Mouse (Mus musculus): ENCODE measurements around the gene Asf1b. TPM values are rescaled to one million over a fixed set of nuclear protein-coding genes. Genes with fewer than 3 reads are reported as not detected.

Asf1b gene
- polyA plus RNA-seq, 1 experiment = 29.3 TPM

DNA sequence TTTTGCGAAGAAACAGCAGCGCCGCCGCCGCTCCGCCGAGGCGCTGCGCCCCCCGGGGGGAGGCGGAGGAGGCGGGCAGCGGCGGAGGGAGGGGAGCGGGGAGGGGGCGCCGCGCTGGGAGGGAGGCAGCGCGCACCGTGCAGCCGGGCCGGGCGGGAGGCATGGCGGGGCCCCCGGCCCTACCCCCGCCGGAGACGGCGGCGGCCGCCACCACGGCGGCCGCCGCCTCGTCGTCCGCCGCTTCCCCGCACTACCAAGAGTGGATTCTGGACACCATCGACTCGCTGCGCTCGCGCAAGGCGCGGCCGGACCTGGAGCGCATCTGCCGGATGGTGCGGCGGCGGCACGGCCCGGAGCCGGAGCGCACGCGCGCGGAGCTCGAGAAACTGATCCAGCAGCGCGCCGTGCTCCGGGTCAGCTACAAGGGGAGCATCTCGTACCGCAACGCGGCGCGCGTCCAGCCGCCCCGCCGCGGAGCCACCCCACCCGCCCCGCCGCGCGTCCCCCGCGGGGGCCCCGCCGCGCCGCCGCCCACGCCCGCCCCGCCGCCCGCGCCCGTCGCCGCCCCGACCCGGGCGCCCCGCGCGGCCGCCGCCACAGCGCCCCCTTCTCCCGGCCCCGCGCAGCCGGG is 42.3 kb downstream of the Asf1b start, which contains the start of gene Samd1:
Samd1 (plus strand) TSS at position 162 of the 631 bp plus-strand sequence.
- TF ChIP-seq POLR2A (IDR thresholded peaks at IDR 0.05; ENCODE audit: insufficient read depth, low read length) (no peak), EP300 (IDR thresholded peaks at IDR 0.05; ENCODE audit: insufficient read depth, low read depth, low read length) (no peak), CTCF (IDR thresholded peaks at IDR 0.05; ENCODE audit: low read depth, low read length) (no peak)
- Histone ChIP-seq H3K4me1 (ENCODE audit: control insufficient read depth, insufficient read depth, low read length) (peaks cover 7% of the 10 kb centered on the region), H3K9ac (ENCODE audit: low read depth, poor library complexity, severe bottlenecking) (peak within 1 kb of the TSS; percentile 99), H3K9me3 (replicated peaks; ENCODE audit: control insufficient read depth, insufficient read depth, low read length, poor library complexity, severe bottlenecking) (no peaks in the 10 kb centered on the region), H3K27me3 (ENCODE audit: control insufficient read depth, insufficient read depth, low read length, poor library complexity, severe bottlenecking) (no peaks in the 10 kb centered on the region), H3K27ac (ENCODE audit: insufficient read depth, low read length) (peak within 1 kb of the TSS; percentile 78), H3K36me3 (ENCODE audit: control insufficient read depth, insufficient read depth, low read length, poor library complexity, severe bottlenecking) (peaks cover 18% of the 10 kb centered on the region), H3K4me3 (ENCODE audit: low read depth, low read length) (peak within 1 kb of the TSS; percentile 90)

DNA sequence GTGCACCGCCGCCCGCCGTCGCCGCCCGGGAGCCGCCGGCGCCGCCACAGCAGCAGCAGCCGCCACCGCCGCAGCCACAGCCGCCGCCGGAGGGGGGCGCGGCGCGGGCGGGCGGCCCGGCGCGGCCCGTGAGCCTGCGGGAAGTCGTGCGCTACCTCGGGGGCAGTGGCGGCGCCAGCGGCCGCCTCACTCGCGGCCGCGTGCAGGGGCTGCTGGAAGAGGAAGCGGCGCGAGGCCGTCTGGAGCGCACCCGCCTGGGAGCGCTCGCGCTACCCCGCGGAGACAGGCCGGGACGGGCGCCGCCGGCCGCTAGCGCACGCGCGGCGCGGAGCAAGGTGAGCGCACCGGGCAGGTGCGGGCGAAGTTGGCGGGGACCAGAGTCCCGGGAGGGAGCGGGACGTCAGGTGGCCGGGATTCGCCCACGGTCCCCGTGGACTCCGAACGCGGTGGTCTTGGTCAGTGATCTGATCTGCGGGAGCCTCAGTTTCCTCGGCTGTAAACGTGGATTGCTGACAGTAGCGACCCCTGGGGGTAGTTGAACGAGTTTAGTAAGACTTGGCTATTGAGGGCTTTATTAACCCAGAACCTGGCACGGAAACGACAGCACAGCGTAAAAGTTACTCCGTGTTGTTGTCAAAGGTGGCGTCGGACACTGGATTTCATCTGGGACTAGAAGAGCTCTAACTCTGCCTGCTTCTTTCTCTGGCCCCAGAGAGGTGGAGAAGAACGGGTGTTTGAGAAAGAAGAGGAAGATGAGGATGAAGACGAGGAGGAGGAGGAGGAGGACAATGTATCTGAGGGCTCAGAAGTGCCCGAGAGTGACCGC is 43.1 kb downstream of the Asf1b start:
- TF ChIP-seq EP300 (IDR thresholded peaks at IDR 0.05; ENCODE audit: insufficient read depth, low read depth, low read length) (no peak), CTCF (IDR thresholded peaks at IDR 0.05; ENCODE audit: low read depth, low read length) (peak; percentile 34), POLR2A (IDR thresholded peaks at IDR 0.05; ENCODE audit: insufficient read depth, low read length) (no peak)
- Histone ChIP-seq H3K27ac (ENCODE audit: insufficient read depth, low read length) (peak overlapping the region; percentile 34), H3K9me3 (replicated peaks; ENCODE audit: control insufficient read depth, insufficient read depth, low read length, poor library complexity, severe bottlenecking) (no peaks in the 10 kb centered on the region), H3K9ac (ENCODE audit: low read depth, poor library complexity, severe bottlenecking) (peak overlapping the region; percentile 99), H3K4me3 (ENCODE audit: low read depth, low read length) (peak overlapping the region; percentile 70), H3K4me1 (ENCODE audit: control insufficient read depth, insufficient read depth, low read length) (peaks cover 7% of the 10 kb centered on the region), H3K36me3 (ENCODE audit: control insufficient read depth, insufficient read depth, low read length, poor library complexity, severe bottlenecking) (peaks cover 18% of the 10 kb centered on the region), H3K27me3 (ENCODE audit: control insufficient read depth, insufficient read depth, low read length, poor library complexity, severe bottlenecking) (no peaks in the 10 kb centered on the region)

DNA sequence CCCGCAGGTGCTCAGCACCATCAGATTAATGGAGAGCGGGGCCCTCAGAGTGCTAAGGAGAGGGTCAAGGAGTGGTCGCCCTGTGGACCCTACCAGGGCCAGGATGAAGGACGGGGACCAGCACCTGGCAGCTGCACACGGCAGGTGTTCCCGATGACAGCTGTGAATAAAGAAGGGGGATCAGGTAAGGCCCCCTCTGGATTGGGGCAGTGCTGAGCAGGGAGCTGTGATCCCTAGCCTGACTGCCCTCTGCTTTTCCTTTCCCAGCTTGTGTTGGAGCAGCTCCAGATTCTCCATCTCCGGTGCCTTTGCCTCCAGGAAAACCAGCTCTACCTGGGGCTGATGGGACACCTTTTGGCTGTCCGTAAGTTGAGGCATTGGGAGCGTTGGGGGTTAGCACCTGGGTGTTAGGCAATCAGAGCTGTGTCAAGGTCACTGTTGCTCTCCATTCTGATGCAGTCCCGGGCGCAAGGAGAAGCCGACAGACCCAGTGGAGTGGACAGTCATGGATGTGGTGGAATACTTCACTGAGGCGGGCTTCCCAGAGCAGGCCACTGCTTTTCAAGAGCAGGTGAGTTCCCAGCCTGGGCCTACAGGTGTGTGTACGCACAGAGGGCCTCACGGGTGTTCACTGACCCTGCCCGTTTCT is 43.9 kb downstream of the Asf1b start:
- Histone ChIP-seq H3K27ac (ENCODE audit: insufficient read depth, low read length) (no peak overlapping the region), H3K27me3 (ENCODE audit: control insufficient read depth, insufficient read depth, low read length, poor library complexity, severe bottlenecking) (no peaks in the 10 kb centered on the region), H3K4me1 (ENCODE audit: control insufficient read depth, insufficient read depth, low read length) (peaks cover 7% of the 10 kb centered on the region), H3K9ac (ENCODE audit: low read depth, poor library complexity, severe bottlenecking) (peak overlapping the region; percentile 99), H3K36me3 (ENCODE audit: control insufficient read depth, insufficient read depth, low read length, poor library complexity, severe bottlenecking) (peaks cover 18% of the 10 kb centered on the region), H3K9me3 (replicated peaks; ENCODE audit: control insufficient read depth, insufficient read depth, low read length, poor library complexity, severe bottlenecking) (no peaks in the 10 kb centered on the region), H3K4me3 (ENCODE audit: low read depth, low read length) (peak overlapping the region; percentile 70)
- TF ChIP-seq CTCF (IDR thresholded peaks at IDR 0.05; ENCODE audit: low read depth, low read length) = no peak
- no peak for TF ChIP-seq EP300 (IDR thresholded peaks at IDR 0.05; ENCODE audit: insufficient read depth, low read depth, low read length)
- TF ChIP-seq POLR2A (IDR thresholded peaks at IDR 0.05; ENCODE audit: insufficient read depth, low read length) = no peak

DNA sequence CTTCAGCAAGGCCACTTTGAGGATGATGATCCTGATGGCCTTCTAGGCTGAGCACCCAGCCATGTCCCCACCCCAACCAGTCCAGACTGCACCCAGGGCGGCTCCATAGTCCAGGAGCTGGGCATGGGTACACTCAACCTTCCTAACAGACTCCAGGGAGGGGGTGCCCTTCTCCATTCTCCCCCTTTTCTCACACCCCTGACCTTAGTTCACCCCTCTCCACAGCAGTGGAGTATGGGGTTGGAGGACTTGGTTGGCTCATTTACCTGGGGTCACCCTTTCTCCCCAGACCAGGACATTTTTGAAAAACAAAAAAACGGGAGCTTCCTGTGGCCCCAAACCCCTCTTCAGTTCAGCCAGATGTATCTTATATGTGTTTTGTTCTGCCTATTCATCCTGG is 44.5 kb downstream of the Asf1b start:
- Histone ChIP-seq H3K27ac (ENCODE audit: insufficient read depth, low read length) (no peak overlapping the region), H3K9me3 (replicated peaks; ENCODE audit: control insufficient read depth, insufficient read depth, low read length, poor library complexity, severe bottlenecking) (no peaks in the 10 kb centered on the region), H3K27me3 (ENCODE audit: control insufficient read depth, insufficient read depth, low read length, poor library complexity, severe bottlenecking) (no peaks in the 10 kb centered on the region), H3K4me1 (ENCODE audit: control insufficient read depth, insufficient read depth, low read length) (peaks cover 7% of the 10 kb centered on the region), H3K36me3 (ENCODE audit: control insufficient read depth, insufficient read depth, low read length, poor library complexity, severe bottlenecking) (peaks cover 18% of the 10 kb centered on the region), H3K4me3 (ENCODE audit: low read depth, low read length) (no peak overlapping the region), H3K9ac (ENCODE audit: low read depth, poor library complexity, severe bottlenecking) (no peak overlapping the region)
- TF ChIP-seq POLR2A (IDR thresholded peaks at IDR 0.05; ENCODE audit: insufficient read depth, low read length) (no peak), CTCF (IDR thresholded peaks at IDR 0.05; ENCODE audit: low read depth, low read length) (no peak), EP300 (IDR thresholded peaks at IDR 0.05; ENCODE audit: insufficient read depth, low read depth, low read length) (no peak)

DNA sequence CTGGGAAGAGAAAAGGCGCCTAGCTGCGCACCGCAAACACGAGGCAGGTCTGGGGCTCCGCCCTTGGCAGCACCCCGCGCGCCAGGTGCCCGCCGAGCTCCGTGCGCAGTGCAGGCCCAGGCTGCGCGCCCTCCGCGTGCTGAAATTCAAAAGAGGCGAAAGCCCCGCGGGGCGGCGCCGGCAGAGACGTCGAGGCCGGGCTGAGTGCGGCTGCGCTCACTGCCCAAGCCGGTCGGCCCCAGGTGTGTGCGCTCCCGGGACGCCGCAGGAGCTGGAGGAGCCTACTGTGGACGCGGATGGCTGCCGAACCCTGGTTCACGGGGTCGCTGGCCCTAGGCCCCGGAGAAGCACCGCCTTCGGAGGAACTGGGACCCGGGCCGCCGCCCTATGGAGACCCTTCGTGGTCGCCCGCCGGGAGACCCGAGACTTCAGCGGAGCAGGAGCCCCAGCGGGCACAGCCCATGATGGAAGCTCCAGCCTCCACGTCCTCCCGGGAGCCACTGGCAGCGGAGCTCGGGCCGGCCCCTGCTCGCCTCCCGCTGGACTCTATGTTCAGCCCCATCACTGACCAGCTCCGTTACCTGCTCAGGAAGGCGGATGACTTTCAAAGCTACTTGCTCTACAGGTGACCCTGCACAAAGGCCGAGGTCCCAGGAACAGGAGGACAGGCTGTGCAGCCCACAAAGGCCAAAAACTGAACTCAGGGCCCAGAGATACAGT is 46.1 kb downstream of the Asf1b start, which contains the start of gene 1700067K01Rik:
1700067K01Rik (plus strand) TSS at position 222 of the 720 bp plus-strand sequence.
- Histone ChIP-seq H3K27me3 (ENCODE audit: control insufficient read depth, insufficient read depth, low read length, poor library complexity, severe bottlenecking) (no peaks in the 10 kb centered on the region), H3K9ac (ENCODE audit: low read depth, poor library complexity, severe bottlenecking) (peak within 1 kb of the TSS; percentile 96), H3K4me3 (ENCODE audit: low read depth, low read length) (peak within 1 kb of the TSS; percentile 73), H3K4me1 (ENCODE audit: control insufficient read depth, insufficient read depth, low read length) (peaks cover 7% of the 10 kb centered on the region), H3K27ac (ENCODE audit: insufficient read depth, low read length) (no peak within 1 kb of the TSS), H3K9me3 (replicated peaks; ENCODE audit: control insufficient read depth, insufficient read depth, low read length, poor library complexity, severe bottlenecking) (no peaks in the 10 kb centered on the region), H3K36me3 (ENCODE audit: control insufficient read depth, insufficient read depth, low read length, poor library complexity, severe bottlenecking) (peaks cover 18% of the 10 kb centered on the region)
- TF ChIP-seq POLR2A (IDR thresholded peaks at IDR 0.05; ENCODE audit: insufficient read depth, low read length) = no peak
- TF ChIP-seq EP300 (IDR thresholded peaks at IDR 0.05; ENCODE audit: insufficient read depth, low read depth, low read length) = no peak
- TF ChIP-seq CTCF (IDR thresholded peaks at IDR 0.05; ENCODE audit: low read depth, low read length) = no peak

Measured in ES-Bruce4 (cell line).